Mouse (Mus musculus): Measurements from ENCODE around the gene Apoh.

DNA sequence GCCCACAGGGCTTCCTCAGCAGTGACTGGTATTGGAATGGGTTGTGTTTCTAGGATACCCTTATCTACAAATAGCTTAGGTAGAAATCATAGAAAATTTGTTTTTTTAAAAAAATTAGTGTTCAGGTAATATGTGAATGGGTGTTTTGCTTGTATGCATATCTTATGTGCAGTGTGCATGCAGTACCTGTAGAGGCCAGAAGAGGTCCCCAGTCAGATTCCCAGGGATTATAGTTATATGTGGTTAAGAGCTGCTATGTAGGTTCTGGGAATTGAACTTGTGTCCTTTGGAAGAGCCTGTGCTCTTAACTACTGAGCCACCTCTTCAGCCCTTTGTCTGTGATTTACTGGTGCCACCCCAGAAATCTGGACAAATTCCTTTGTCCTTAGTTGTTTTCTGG lies 104.0 kb downstream of the Apoh start:
- TF ChIP-seq POLR2A (IDR thresholded peaks at IDR 0.05; ENCODE audit: insufficient read depth, low read depth, low read length), result no peak
- no peak for TF ChIP-seq CTCF (IDR thresholded peaks at IDR 0.05; ENCODE audit: insufficient read depth, low read depth, low read length)
